Mouse (Mus musculus) stomach, embryonic 14.5 days (tissue): ENCODE results near the gene Gm9913. TPM values are rescaled to one million over a fixed set of nuclear protein-coding genes. Genes with fewer than 3 reads are reported as not detected.

ENCODE experiments used
- ATAC-seq: fragments of 200-750 bp; cut with Nextera tagmentation; 2 replicates; pipeline ENCODE4 v1.8.0; 2017; ENCODE audit warnings: low read depth, moderate TSS enrichment; ENCODE audit not compliant: insufficient number of reproducible peaks, insufficient read depth, low FRiP score
- H3K27ac ChIP-seq: fragments of 300-500 bp; sonication (generic); 2 replicates; pipeline ENCODE4 v1.5.1; 2014; ENCODE audit warnings: mild to moderate bottlenecking, low read length, moderate library complexity, mixed read lengths
- H3K27me3 ChIP-seq: fragments of 300-500 bp; sonication (generic); 2 replicates; pipeline ENCODE4 v1.6.1; 2014; ENCODE audit warnings: low read length, control low read depth, mixed read lengths; ENCODE audit not compliant: control insufficient read depth, insufficient read depth
- H3K36me3 ChIP-seq: fragments of 300-500 bp; sonication (generic); 2 replicates; pipeline ENCODE4 v1.6.1; 2014; ENCODE audit warnings: mild to moderate bottlenecking, control low read depth, low read length, moderate library complexity, mixed read lengths; ENCODE audit not compliant: control insufficient read depth, insufficient read depth
- H3K4me1 ChIP-seq: fragments of 300-500 bp; sonication (generic); 2 replicates; pipeline ENCODE4 v1.6.1; 2014; ENCODE audit warnings: low read length, control low read depth, mixed read lengths; ENCODE audit not compliant: control insufficient read depth, insufficient read depth
- H3K4me2 ChIP-seq: fragments of 300-500 bp; sonication (generic); replicated peaks from 2 replicates; pipeline ENCODE4 v1.6.1; 2014; ENCODE audit warnings: low read depth, low read length, control low read depth
- H3K4me3 ChIP-seq: fragments of 300-500 bp; sonication (generic); 2 replicates; pipeline ENCODE4 v1.5.1; 2014; ENCODE audit warnings: low read depth, low read length, control low read depth
- H3K9ac ChIP-seq: fragments of 300-500 bp; sonication (generic); replicated peaks from 2 replicates; pipeline ENCODE4 v1.6.1; 2014; ENCODE audit warnings: low read depth, mild to moderate bottlenecking, control low read depth, low read length, moderate library complexity, mixed read lengths
- H3K9me3 ChIP-seq: fragments of 300-500 bp; sonication (generic); 2 replicates; pipeline ENCODE4 v1.6.1; 2016; ENCODE audit warnings: low read depth, low read length, control low read depth; ENCODE audit not compliant: control insufficient read depth
- WGBS: fragments of 180-500 bp; shearing (Covaris S2); extraction: QIAGEN DNeasy Blood & Tissue Kit; methylation state at CpG from one replicate; pipeline ENCODE4 v1.1.7; 2014; 5-methylcytosine and 5-hydroxymethylcytosine counted together
- polyA plus RNA-seq: library from polyadenylated mRNA; unstranded; fragments of >200 nt; fragmentation: Nextera tagmentation; extraction: Ambion mirVana; gene quantifications from 2 replicates; pipeline ENCODE4 v1.2.1, GENCODE M21; 2014

Gene Gm9913
- polyA plus RNA-seq, 1 experiment from 2014 or later = 0.39 TPM

DNA sequence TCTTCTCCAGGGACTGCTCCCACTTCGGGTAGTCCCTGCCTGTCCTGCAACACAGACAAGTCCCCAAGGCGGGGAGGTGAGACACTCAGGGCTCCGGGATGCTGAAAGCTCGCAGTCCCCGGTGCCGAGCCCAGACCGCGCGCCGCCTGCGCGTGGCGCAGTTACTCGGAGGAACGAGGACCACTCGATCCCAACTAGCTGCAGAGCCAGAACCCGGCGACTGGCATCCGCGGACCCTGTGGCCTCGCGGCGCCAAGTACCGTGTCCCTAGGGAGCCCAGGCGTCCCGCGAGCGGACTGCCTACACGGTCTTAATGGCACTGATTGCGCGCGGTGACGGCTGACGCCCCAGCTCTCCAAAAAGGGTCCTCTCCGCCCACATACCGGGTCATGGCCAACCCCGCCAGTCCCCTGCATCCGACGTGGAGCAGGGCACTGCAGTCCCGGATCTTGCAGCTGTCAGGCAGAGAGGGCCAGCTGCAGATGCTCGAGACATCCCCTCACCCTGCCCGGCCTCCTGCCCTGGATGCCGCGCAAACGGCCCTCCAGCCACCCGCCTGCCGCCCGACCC is 942 bp downstream of the Gm9913 start:
- Histone ChIP-seq H3K27me3 (no peaks in the 10 kb centered on the region), H3K9me3 (no peaks in the 10 kb centered on the region), H3K27ac (peak overlapping the region; percentile 94), H3K36me3 (no peaks in the 10 kb centered on the region), H3K4me2 (peak overlapping the region; percentile 76), H3K9ac (peak overlapping the region; percentile 74), H3K4me3 (peak overlapping the region; percentile 84), H3K4me1 (peaks cover 4% of the 10 kb centered on the region; the same call in 1 of the 2 replicates)
- ATAC-seq = peak; percentile 54
- WGBS = under 1% methylated on average over 45 of the region's 48 CpGs

DNA sequence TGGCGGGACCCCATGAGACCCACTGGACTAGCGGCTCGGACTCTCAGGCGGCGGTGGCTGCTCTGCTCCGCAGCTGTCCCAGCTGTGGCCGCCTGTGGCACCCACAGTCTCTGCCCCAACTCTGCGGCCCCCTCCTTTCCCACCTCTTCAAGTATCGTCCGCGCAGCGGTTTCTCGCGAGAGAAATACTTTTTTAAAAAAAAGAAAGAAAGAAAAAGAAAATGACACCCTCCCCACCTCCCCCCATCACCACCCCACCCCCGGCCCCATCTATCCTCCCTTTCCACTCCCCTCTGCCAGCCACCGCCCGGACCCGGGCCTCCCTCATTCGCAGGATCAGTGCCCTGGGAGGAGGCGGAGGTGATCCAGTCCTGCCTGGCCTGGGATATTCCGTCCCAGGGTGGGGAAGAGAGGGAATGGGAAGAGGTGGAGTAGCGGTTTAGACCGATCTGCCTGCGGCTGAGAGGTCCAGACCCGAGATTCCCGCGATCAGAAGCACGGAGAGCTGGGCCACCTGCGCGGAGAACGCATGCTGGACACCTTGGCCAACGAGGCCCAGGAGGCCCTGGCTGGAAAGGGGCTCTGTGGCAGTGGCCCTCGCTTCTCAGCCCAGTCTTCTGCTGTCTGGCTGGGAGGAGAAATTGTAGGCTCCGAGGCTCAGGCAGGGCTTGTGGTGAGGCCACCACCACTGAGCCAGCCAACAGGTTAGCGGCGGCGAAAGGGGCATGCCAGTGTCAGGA is 1.6 kb downstream of the Gm9913 start:
- Histone ChIP-seq H3K27me3 (no peaks in the 10 kb centered on the region), H3K36me3 (no peaks in the 10 kb centered on the region), H3K4me2 (peak overlapping the region; percentile 76), H3K9ac (peak overlapping the region; percentile 74), H3K27ac (peak overlapping the region; percentile 94), H3K4me1 (peaks cover 4% of the 10 kb centered on the region; the same call in 1 of the 2 replicates), H3K9me3 (no peaks in the 10 kb centered on the region), H3K4me3 (peak overlapping the region; percentile 84)
- WGBS = under 1% methylated on average over 37 of the region's 37 CpGs
- ATAC-seq = peak; percentile 89

DNA sequence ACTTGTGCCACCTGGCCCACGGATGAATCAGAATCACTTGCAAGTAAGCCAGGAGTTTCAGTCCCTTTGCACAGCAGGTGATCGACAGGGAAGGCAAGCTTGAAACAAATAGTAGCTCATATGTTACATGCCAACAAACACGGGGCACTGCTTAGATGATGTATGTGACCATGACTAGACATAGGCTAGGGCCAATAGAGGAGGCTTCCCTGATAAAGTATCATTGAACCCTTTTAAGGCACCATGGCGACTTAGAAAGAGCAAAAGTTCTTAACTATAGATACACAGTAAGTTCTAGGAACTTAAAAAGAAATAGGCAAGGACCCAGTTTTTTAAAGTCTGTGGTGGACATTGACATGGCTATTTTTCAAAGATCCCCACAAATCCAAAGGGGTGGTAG is 3.0 kb downstream of the Gm9913 start, which contains the start of gene Fbn1:
TSS of gene Fbn1 (minus strand) at position 101 of the 400 bp plus-strand sequence.
- Histone ChIP-seq H3K36me3 (no peaks in the 10 kb centered on the region), H3K27me3 (no peaks in the 10 kb centered on the region), H3K4me3 (peak within 1 kb of the TSS; percentile 84), H3K4me1 (peaks cover 4% of the 10 kb centered on the region; the same call in 1 of the 2 replicates), H3K9ac (peak within 1 kb of the TSS; percentile 58), H3K4me2 (peak within 1 kb of the TSS; percentile 76), H3K9me3 (no peaks in the 10 kb centered on the region), H3K27ac (peak within 1 kb of the TSS; percentile 94)
- ATAC-seq = no peak
- 83% methylated on average over 4 of the region's 4 CpGs for WGBS

DNA sequence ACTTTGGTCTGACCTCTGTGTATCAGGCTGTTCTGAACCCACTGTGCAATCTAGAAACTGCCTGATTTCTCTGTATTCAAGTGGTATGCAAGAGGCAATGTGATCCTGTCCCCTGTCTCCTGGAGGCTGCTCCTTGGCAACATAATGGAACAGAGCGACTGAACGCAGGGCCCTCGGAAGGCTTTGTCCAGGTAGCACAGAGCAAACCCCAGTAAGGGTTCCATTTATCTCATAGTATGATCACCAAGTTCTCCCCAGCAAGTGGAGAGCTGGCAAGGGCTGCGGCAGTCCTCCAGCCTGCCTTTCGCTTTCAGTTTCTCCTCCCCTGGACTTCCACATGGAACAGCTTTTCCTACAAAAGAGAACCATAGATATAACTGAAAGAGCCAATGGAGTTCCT is 3.5 kb downstream of the Gm9913 start:
- H3K9ac ChIP-seq = no peak overlapping the region
- H3K4me2 ChIP-seq = no peak overlapping the region
- H3K27me3 ChIP-seq = no peaks in the 10 kb centered on the region
- ATAC-seq = no peak
- no peak overlapping the region for H3K27ac ChIP-seq
- 95% methylated on average over 5 of the region's 5 CpGs for WGBS
- no peaks in the 10 kb centered on the region for H3K36me3 ChIP-seq
- H3K4me3 ChIP-seq = no peak overlapping the region
- peaks cover 4% of the 10 kb centered on the region; the same call in 1 of the 2 replicates for H3K4me1 ChIP-seq
- H3K9me3 ChIP-seq = no peaks in the 10 kb centered on the region

DNA sequence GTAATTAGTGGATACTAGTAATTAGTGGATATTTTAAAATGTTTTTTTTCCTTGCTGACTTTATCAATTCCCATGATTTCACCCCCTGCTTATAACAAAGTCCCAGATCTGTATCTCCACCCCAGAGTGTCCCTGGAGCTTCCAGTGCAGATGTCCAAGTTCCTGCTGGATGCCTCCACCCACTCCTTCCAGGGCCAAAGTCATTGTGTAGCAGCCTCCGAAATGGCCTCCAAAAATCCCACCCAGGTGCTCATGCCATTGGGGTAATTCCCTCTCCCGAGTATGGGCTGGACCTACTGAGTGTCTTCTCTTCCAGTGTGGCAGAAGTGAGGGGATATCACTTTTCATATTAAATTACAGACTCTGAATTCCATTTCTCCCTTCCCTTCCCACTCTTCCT is 5.9 kb downstream of the Gm9913 start:
- no peaks in the 10 kb centered on the region for H3K36me3 ChIP-seq
- no peaks in the 10 kb centered on the region for H3K27me3 ChIP-seq
- no peaks in the 10 kb centered on the region for H3K4me1 ChIP-seq
- H3K4me3 ChIP-seq = no peak overlapping the region
- H3K9me3 ChIP-seq = no peaks in the 10 kb centered on the region
- no peak overlapping the region for H3K9ac ChIP-seq
- no peak overlapping the region for H3K27ac ChIP-seq
- H3K4me2 ChIP-seq = no peak overlapping the region
- ATAC-seq = no peak
- WGBS = 76% methylated on average over 2 of the region's 2 CpGs

DNA sequence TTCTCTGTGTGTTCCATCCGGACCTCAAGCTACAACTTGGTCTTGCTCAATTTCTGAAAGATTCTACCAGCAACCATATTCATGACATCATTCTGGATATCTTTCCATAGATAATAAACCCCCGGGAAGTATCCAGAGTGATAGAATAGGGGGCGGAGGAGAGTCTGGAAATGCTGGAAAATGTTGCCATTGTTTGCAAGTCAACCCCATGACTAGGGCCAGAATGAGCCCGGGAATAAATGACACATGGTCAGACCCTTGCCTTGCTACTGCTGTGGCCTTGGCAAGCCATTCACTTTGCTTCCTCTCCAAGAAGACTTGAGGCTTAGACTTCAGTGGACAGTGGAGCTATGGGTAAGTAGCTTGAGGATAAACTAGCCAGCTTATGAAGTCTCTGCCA is 7.0 kb downstream of the Gm9913 start:
- H3K9ac ChIP-seq = no peak overlapping the region

DNA sequence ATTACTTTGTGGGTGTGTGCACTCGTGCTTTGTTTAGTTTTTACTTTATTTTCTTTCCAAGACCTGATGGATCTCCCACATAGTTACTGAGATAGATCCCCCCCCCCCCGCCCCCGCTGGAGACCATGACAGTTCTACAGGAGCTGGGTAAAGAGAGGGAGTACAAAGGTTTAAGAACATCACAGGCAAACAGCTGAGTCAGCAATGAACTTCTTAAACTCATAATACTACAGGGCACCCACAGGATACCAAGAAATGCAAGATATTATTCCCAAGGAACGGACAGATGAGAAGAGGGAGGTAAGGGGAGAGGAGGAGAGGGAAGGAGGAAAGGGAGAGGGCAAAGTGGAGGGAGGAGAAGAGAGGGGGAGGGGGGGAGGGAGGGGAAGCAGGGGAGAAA is 7.7 kb downstream of the Gm9913 start:
- ATAC-seq = no peak

More for the DNA sequence above, 7.0 kb downstream of the Gm9913 start:
- Histone ChIP-seq H3K27me3 (no peaks in the 10 kb centered on the region), H3K27ac (no peak overlapping the region), H3K36me3 (no peaks in the 10 kb centered on the region), H3K4me1 (0 out of 2 replicates have a peak, but pooled peaks cover 5% of the 10 kb centered on the region), H3K4me3 (no peak overlapping the region), H3K9me3 (no peaks in the 10 kb centered on the region), H3K4me2 (no peak overlapping the region)
- no peak for ATAC-seq
- WGBS = 85% methylated on average over 4 of the region's 4 CpGs

DNA sequence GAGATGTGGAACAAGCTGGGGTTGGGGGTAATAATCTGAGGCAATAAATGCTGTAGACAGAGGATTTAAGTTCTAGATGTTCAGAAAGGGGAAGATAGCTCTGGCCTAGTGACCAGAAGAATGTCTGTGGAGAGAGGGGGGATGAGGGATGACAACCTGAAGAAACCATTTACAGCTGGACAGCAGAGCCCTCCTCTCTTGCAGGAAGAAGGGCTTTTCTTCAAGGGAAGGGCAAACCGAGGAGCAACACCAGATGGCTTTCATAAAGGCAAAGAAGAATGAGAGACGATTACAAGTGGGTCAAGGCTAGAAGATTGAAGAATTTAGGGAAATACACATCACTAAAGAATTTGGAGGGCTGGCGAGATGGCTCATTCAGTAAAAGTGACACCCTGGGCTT is 9.5 kb downstream of the Gm9913 start:
- H3K36me3 ChIP-seq = no peaks in the 10 kb centered on the region
- no peak overlapping the region for H3K27ac ChIP-seq
- H3K9ac ChIP-seq = no peak overlapping the region
- no peak overlapping the region for H3K4me3 ChIP-seq
- no peaks in the 10 kb centered on the region for H3K9me3 ChIP-seq
- no peaks in the 10 kb centered on the region for H3K27me3 ChIP-seq
- H3K4me2 ChIP-seq = no peak overlapping the region
- no peak for ATAC-seq
- H3K4me1 ChIP-seq = 0 out of 2 replicates have a peak, but pooled peaks cover 5% of the 10 kb centered on the region
- WGBS = 37% methylated on average over 3 of the region's 3 CpGs

More for the DNA sequence above, 7.7 kb downstream of the Gm9913 start:
- Histone ChIP-seq H3K9ac (no peak overlapping the region), H3K9me3 (no peaks in the 10 kb centered on the region), H3K27ac (no peak overlapping the region), H3K4me1 (0 out of 2 replicates have a peak, but pooled peaks cover 5% of the 10 kb centered on the region), H3K4me3 (no peak overlapping the region), H3K27me3 (no peaks in the 10 kb centered on the region), H3K4me2 (no peak overlapping the region), H3K36me3 (no peaks in the 10 kb centered on the region)
- 71% methylated on average over 4 of the region's 4 CpGs for WGBS
